Mouse (Mus musculus): ENCODE data around the gene Slc35f1.

DNA sequence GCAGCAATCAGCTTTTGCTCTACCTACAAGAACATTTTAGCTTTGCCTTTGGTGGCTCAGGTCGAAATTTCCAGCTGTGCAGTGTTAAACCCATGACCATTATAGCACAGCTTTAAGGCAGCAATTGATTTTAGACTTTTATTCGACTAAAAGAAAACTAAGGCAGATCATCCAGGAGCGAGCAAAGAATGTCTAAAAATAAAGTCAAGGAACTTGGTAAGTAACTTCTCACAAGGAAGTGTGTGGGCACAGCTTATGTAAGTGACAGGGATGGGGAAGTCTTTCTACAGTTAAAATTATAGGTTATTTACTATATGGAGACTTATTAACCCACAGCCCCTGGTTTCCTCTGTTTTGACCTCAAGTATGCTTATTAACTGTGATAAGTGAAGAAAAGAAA, 262.2 kb downstream of the Slc35f1 start:
- TF ChIP-seq MAX (IDR thresholded peaks at IDR 0.05; ENCODE audit: low read length) = no peak
- no peak for TF ChIP-seq POLR2AphosphoS2 (IDR thresholded peaks at IDR 0.05; ENCODE audit: low read depth, low read length)
- TF ChIP-seq RCOR1 (conservative IDR thresholded peaks at IDR 0.05; ENCODE audit: low read depth, low read length) = no peak
- no peak for TF ChIP-seq TBP (conservative IDR thresholded peaks at IDR 0.05; ENCODE audit: low read depth, low read length)
- no peak for TF ChIP-seq POLR2A (IDR thresholded peaks at IDR 0.05; ENCODE audit: low read depth, low read length)
- TF ChIP-seq MYC (IDR thresholded peaks at IDR 0.05; ENCODE audit: low read depth, low read length) = no peak
- no peak for TF ChIP-seq RAD21 (IDR thresholded peaks at IDR 0.05; ENCODE audit: low read depth, low read length)
- no peak for TF ChIP-seq PAX5 (IDR thresholded peaks at IDR 0.05; ENCODE audit: low read length)
- no peak for TF ChIP-seq HCFC1 (IDR thresholded peaks at IDR 0.05; ENCODE audit: low read depth, low read length)
- TF ChIP-seq CTCF (conservative IDR thresholded peaks at IDR 0.05 in 1 of 2, IDR thresholded peaks at IDR 0.05 in 1 of 2; ENCODE audit: low read depth in 2 of 2, low read length in 2 of 2) = no peak
- TF ChIP-seq CHD2 (IDR thresholded peaks at IDR 0.05; ENCODE audit: low read length) = no peak

Measured in CH12.LX (cell line).